Mouse (Mus musculus) forebrain, embryonic 12.5 days (tissue): ENCODE measurements around the gene Shc1. TPM values are rescaled to one million over a fixed set of nuclear protein-coding genes. Genes with fewer than 3 reads are reported as not detected.
A peak's percentile ranks its signal among the peaks of the same experiment; 100 is the strongest.

ENCODE experiments used
- ATAC-seq: fragments of 200-750 bp; cut with Nextera tagmentation; 2 replicates; pipeline ENCODE4 v1.8.0; 2017; ENCODE audit warnings: moderate TSS enrichment; ENCODE audit not compliant: low FRiP score
- H3K27ac ChIP-seq: fragments of 300-500 bp; sonication (generic); 2 replicates; pipeline ENCODE4 v1.5.1; 2016; ENCODE audit warnings: mild to moderate bottlenecking
- H3K27me3 ChIP-seq: fragments of 300-500 bp; sonication (generic); 2 replicates; pipeline ENCODE4 v1.6.1; 2016; ENCODE audit warnings: mild to moderate bottlenecking
- H3K36me3 ChIP-seq: fragments of 300-500 bp; sonication (generic); replicated peaks from 2 replicates; pipeline ENCODE4 v1.6.1; 2016; ENCODE audit warnings: mild to moderate bottlenecking
- H3K4me1 ChIP-seq: fragments of 300-500 bp; sonication (generic); 2 replicates; pipeline ENCODE4 v1.6.1; 2016
- H3K4me2 ChIP-seq: fragments of 300-500 bp; sonication (generic); 2 replicates; pipeline ENCODE4 v1.6.1; 2016; ENCODE audit warnings: mild to moderate bottlenecking, moderate library complexity
- H3K4me3 ChIP-seq: fragments of 300-500 bp; sonication (generic); replicated peaks from 2 replicates; pipeline ENCODE4 v1.5.1; 2016; ENCODE audit warnings: mild to moderate bottlenecking
- H3K9ac ChIP-seq: fragments of 300-500 bp; sonication (generic); 2 replicates; pipeline ENCODE4 v1.6.1; 2016; ENCODE audit warnings: mild to moderate bottlenecking
- H3K9me3 ChIP-seq: fragments of 300-500 bp; sonication (generic); 2 replicates; pipeline ENCODE4 v1.6.1; 2016
- WGBS: fragments of 180-500 bp; shearing (Covaris S2); methylation state at CpG from one replicate; pipeline ENCODE4 v1.1.7; 2016; 5-methylcytosine and 5-hydroxymethylcytosine counted together
- polyA plus RNA-seq: library from polyadenylated mRNA; unstranded; fragments of >200 nt; fragmentation: Nextera tagmentation; extraction: Ambion mirVana; gene quantifications from 2 replicates; pipeline ENCODE4 v1.2.1, GENCODE M21; 2016

The Shc1 gene
- polyA plus RNA-seq, 1 experiment from 2014 or later: 30.9 TPM

DNA sequence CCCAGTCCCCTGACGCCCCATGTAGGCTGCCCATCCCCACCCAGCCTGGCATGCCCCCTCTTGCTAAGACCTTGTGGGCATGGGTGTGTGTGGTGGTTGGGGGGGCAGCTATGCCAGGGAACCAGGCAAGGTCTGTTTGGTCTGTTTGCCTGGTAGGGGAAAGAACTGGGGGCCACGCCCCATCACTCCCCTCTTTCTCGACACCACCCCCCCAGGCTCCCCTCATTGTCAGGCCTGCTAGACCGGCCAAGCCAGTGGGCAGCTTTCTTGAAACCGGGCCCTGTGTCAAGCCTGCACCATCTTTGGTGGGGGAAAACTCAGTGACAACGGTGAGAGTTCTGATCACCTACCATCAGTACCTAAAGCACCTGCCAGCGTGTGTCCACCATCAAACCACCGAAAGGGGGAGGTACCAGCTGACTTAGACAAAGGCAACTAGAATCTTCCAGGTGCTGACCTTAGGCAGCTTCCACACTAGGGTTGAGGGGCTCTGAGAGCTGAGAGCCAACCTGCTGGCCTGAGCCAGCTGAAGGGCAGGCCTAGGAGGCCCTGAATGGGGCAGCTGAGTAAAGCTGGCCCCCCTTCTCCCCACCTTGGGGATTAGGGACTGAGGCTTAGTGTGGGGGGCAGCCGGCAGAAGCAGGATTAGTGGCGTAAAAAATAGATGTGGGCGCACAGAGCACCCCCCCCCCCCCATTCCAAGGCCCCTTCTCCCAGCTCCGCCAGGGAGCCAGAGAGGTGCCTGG is 33.7 kb upstream of the Shc1 start:
- peaks cover 14% of the 10 kb centered on the region for H3K4me1 ChIP-seq
- 51% methylated on average over 11 of the region's 12 CpGs for WGBS
- H3K36me3 ChIP-seq: no peaks in the 10 kb centered on the region
- ATAC-seq: no peak
- H3K27ac ChIP-seq: no peak overlapping the region
- H3K9me3 ChIP-seq: no peaks in the 10 kb centered on the region
- H3K4me2 ChIP-seq: no peak overlapping the region
- peak overlapping the region; percentile 26; the same call in 1 of the 2 replicates for H3K9ac ChIP-seq
- H3K27me3 ChIP-seq: peaks cover 3% of the 10 kb centered on the region; the same call in 1 of the 2 replicates
- no peak overlapping the region for H3K4me3 ChIP-seq

DNA sequence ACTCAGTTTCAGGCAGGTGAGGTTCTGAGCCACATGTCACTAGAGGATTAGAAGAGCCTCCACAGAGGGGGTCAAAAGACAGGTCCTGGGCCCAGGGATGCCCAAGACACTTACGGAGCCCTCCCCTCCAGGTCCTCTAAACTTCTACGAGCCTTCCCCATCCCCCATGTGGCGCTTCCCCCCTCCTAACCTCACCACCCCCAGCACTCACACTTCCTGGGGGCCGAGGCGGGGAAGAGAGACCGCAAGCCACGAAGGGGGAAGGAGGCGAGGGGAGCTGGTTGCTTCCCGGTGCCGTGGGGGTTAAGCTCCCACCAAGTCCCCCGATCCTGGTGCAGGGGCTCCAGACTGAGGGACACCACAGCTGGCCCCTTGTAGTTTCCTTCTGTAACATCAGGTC is 32.8 kb upstream of the Shc1 start:
- 35% methylated on average over 11 of the region's 11 CpGs for WGBS
- Histone ChIP-seq H3K9ac (no peak overlapping the region), H3K36me3 (no peaks in the 10 kb centered on the region), H3K4me3 (no peak overlapping the region), H3K9me3 (no peaks in the 10 kb centered on the region), H3K4me1 (peaks cover 17% of the 10 kb centered on the region), H3K27ac (no peak overlapping the region), H3K4me2 (no peak overlapping the region), H3K27me3 (peaks cover 11% of the 10 kb centered on the region)
- no peak for ATAC-seq

DNA sequence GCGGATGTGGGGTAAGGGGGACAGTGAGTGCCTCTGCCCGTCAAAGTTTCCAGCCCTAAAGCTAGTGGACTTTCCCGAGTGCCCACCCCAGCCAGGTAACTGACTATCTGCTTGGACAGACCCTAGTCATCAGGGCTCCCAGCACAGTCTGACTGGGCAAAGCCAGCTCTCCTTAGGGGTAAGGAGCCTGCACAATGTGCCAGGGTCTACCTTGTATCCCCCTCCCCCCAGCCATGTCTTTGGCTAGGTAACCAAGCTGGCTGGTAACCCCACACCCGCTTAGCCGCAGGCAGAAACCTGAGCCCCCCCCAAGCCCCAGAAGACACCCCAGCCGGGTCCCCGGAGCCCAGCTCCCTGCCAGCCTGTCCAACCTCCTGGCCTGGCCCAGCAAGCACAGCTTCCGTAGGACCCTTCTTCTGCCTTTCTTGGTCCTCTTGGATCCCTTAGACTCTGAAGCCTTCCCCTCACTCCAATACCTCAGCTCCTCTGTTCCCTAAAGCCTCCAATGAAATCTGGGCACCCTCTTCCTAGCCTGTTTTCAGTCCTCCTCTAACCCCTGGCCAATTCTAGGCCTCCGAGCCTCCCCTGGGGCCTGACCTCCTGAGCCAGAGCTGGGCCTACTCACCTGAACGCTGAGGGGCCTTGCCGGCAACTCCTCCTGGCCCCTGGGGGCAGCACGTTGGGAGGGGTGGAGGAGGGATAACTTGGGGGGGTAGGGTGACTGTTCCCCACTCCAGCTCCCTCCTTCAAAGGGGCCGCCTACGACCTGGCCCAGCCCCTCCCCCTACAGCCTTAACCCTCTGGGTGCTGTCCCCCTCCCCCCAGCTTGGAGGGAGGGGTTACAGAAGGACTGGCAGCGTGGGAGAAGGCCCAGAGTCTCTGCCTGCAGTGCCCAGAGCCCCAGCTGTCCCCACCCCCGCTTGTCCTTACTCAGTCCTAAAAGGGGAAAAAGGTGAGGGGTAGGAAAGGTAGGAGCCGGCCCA is 31.5 kb upstream of the Shc1 start:
- H3K9me3 ChIP-seq: no peaks in the 10 kb centered on the region
- WGBS: 48% methylated on average over 15 of the region's 17 CpGs
- H3K9ac ChIP-seq: no peak overlapping the region
- no peak overlapping the region for H3K4me3 ChIP-seq
- no peak overlapping the region for H3K4me2 ChIP-seq
- H3K36me3 ChIP-seq: no peaks in the 10 kb centered on the region
- no peak overlapping the region; the same call in 1 of the 2 replicates for H3K27ac ChIP-seq
- peaks cover 30% of the 10 kb centered on the region for H3K4me1 ChIP-seq
- peaks cover 20% of the 10 kb centered on the region for H3K27me3 ChIP-seq
- ATAC-seq: no peak

DNA sequence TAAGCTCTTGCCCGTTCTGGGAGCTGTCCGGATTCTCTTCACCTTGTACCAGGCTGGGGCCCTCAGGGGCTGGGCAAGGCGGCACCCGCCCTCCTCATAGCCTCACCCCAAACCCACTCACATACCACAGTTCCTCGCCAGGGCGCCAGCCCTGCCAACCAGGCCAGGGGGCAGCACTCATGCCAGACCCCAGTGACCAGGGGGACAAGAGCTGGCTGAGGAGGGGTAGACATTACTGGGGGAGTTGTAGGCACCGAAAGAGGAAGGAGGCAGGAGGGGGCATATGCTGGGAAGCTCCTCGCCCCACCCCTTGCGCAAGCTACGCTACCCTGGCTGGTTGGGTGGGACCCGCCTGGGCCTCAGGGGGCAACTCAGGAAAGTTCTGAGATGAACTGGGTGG is 30.6 kb upstream of the Shc1 start:
- WGBS: 71% methylated on average over 11 of the region's 11 CpGs
- ATAC-seq: no peak
- no peak overlapping the region for H3K9ac ChIP-seq
- H3K27ac ChIP-seq: no peak overlapping the region
- H3K27me3 ChIP-seq: peaks cover 29% of the 10 kb centered on the region
- no peak overlapping the region for H3K4me2 ChIP-seq
- H3K4me3 ChIP-seq: no peak overlapping the region
- no peaks in the 10 kb centered on the region for H3K9me3 ChIP-seq
- H3K36me3 ChIP-seq: no peaks in the 10 kb centered on the region
- H3K4me1 ChIP-seq: peaks cover 39% of the 10 kb centered on the region

DNA sequence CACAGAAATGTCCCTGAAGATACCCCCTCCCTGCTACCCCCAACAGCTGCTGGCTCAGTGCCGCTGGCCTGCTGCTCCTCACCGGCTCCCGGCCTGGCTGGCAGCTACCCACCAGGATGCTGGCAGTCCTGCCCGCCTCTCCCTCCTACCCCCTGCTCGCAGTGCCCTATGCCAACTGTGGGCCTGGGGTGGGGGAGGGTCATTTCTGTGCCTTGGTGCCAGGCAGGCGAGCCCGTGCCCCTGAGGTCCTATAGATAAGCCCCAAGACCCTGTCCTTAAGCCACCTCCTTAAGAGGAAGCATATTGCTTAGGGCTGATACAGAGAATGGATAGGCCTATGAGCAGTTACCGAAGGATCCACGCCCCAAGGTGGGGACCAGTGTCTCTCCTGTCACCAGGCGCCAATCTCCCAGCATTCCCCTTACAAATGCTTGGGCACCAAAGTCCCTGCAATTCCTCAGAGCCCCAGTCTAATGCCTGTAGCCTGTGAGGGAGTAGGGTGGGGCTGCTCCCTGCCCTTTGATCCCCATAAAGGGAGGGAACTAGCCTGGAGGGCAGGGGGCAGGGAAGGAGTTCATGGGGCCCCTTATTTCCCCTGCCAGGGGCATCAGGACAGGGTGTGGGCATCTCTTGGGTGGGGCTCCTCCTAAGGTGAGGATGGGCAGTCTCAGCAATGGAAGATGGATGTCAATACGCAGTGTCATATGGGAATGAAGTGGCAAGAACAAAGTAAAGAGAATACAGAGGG is 29.9 kb upstream of the Shc1 start:
- 73% methylated on average over 11 of the region's 11 CpGs for WGBS
- Histone ChIP-seq H3K27ac (no peak overlapping the region), H3K9me3 (no peaks in the 10 kb centered on the region), H3K4me1 (peaks cover 45% of the 10 kb centered on the region), H3K4me3 (no peak overlapping the region), H3K36me3 (no peaks in the 10 kb centered on the region), H3K27me3 (peaks cover 34% of the 10 kb centered on the region), H3K4me2 (no peak overlapping the region), H3K9ac (no peak overlapping the region)
- no peak for ATAC-seq

DNA sequence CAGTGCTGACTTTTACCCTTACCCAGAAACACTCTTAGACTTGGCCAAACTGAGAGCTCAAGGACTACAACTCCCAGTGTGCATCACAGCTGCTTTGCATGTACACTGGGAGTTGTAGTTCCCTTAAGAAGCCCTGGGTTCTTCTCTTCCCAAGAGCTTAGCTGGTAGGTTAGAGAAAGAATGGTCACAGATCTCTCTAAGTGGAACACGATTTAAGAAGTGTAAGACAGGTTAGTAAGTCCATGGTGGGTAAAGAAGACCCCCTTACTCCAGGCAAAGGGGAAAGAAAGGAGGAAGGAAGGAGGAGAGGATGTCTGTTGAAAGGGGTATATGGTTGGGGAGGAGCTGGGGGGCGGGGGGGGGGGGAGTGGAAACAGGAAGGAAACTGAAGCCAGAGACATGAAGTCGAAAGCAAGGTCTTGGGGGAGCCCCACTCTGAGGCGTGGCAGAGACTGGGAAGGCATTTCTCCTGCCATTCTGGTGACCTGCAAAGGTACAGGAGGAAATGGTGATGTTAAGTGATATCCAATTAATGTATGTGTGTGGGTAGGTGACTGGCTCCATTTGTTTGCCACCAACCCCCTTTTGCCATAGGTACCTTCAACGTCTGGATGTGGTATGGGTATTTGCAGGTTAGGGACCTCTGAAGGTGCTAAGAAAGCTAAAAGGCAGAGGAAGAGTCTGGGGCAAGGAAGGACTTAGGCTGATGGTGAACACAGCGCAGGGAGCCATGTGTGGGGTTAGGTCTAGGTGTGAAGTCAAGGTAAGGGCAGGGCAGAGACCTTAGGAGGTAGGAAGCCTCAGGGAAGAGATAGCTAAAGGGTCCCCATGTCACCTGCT is 29.1 kb upstream of the Shc1 start:
- Histone ChIP-seq H3K27me3 (peaks cover 34% of the 10 kb centered on the region), H3K9me3 (no peaks in the 10 kb centered on the region), H3K4me3 (no peak overlapping the region), H3K9ac (no peak overlapping the region), H3K4me2 (no peak overlapping the region), H3K36me3 (no peaks in the 10 kb centered on the region), H3K27ac (no peak overlapping the region), H3K4me1 (peaks cover 50% of the 10 kb centered on the region)
- ATAC-seq: no peak
- 70% methylated on average over 5 of the region's 6 CpGs for WGBS

DNA sequence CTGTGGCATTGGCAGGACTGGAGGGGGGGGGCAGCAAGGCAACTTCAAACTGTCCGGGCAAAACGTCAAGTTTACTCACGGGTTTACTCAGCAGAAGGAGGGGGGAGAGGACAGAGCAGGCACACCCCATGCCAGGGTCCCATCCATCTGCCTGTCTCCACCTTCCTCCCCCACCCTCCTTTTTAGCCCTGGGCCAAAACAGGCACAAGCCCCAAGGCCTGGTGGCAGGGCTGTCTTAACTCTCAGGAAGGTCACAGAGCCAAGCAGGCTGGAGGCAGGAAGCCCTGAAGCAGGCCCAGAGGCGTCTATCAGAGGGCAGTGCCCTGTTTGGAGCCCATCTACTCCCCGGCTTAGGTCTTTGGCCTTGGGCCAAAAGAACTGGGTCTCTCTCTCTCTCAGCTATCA is 28.1 kb upstream of the Shc1 start:
- Histone ChIP-seq H3K27ac (no peak overlapping the region), H3K36me3 (no peaks in the 10 kb centered on the region), H3K4me1 (peaks cover 50% of the 10 kb centered on the region), H3K4me2 (no peak overlapping the region), H3K4me3 (no peak overlapping the region), H3K27me3 (peaks cover 39% of the 10 kb centered on the region), H3K9ac (0 out of 2 replicates have a peak overlapping the region, but pooled peaks have one; percentile 12), H3K9me3 (no peaks in the 10 kb centered on the region)
- 65% methylated on average over 5 of the region's 5 CpGs for WGBS
- ATAC-seq: no peak

DNA sequence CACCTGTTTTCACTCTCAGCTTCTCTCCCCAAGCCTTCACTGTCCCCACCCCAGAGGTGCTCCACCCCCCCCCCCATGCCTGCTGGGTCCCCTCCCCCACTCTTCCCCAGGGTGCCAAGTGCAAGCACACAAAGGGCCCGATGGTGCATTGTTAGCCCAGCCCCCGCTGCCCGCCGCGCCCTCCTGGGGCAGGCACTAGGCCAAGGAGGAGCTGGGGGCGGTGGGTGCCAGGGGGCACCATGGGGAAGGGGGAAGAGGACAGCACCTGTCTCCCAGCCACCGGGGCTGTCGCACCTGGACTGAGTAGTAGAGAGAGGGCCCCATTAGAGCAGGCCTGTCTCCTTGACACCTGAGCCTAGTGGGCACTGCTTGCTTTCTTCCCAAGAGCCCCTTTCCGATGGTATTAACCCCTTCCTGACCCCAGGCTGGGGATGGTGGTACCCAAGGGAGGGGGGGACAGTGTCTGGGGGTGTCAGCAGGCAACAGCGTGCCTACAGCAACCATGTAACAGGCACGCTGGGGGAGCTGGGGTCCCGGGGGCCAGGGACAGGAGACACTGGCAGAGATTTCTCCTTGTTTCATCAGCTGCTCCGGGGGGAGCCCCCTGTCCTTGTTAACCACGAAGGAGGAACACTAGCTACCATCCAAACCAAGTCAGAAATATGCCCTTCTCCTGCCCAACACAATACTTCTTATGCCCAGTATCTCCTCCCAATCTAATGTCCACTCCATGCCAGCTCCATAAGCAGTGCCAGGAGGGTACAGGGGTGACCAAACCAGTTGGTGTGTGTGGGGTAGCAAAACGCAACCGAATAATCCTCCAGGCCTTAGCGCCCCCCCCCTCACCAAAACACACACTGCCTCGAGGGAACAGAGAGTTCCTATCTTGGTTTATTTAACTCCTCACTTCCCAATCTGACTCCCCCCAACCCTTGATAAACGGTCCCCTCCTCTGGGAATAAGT is 27.3 kb upstream of the Shc1 start:
- WGBS: 9% methylated on average over 15 of the region's 19 CpGs
- Histone ChIP-seq H3K27me3 (peaks cover 47% of the 10 kb centered on the region), H3K4me1 (peaks cover 57% of the 10 kb centered on the region)

DNA sequence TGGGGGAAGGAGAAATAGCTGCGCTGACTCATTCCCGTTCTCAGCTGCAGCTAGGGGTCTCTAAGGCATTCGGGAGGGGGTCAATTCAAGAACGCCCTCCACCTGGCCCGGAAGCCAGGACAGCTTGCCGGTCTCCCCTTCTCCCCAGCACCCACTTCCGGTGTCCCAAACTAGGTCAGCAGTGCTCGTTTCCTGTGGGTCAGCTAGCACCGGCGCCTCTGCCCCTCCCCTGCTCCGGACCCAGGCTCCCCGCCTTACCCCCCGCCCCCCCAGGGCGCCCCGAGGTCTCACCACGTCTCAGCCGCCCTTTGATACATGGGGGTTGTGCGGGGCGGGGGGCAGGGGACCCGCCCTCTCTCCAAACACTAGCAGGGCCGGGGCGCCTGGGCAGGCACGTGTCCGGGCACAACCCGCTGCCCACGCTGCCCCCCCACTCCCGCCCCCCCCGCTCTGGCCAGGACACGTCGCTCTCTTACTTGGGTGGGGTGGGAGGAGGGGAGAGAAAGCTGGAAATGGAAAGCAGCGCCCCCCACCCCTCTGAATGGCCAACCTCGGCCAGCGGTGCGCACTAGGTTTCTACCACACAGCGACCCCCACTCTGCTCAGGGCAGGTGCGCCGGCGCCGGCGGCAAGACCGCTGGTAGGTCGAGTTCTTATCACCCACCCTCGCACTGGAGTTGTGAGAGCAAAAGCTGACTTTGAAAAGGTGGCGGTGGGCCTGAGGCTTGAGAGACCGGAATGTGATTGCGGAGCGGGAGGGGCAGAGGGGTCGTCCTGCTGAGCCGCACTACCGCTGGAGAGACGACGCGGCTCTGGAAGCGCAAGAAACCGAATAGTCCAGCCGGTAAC is 26.4 kb upstream of the Shc1 start:
- H3K9ac ChIP-seq: peak overlapping the region; percentile 61
- H3K4me3 ChIP-seq: peak overlapping the region; percentile 50
- H3K4me2 ChIP-seq: peak overlapping the region; percentile 97
- ATAC-seq: no peak
- WGBS: under 1% methylated on average over 55 of the region's 56 CpGs
- H3K9me3 ChIP-seq: no peaks in the 10 kb centered on the region
- peaks cover 50% of the 10 kb centered on the region for H3K27me3 ChIP-seq
- no peak overlapping the region for H3K27ac ChIP-seq
- no peaks in the 10 kb centered on the region for H3K36me3 ChIP-seq
- H3K4me1 ChIP-seq: peaks cover 64% of the 10 kb centered on the region

More for the DNA sequence above, 27.3 kb upstream of the Shc1 start:
- peak overlapping the region; percentile 61; the same call in 1 of the 2 replicates for H3K9ac ChIP-seq
- H3K4me3 ChIP-seq: peak overlapping the region; percentile 50
- no peak for ATAC-seq
- H3K36me3 ChIP-seq: no peaks in the 10 kb centered on the region
- no peaks in the 10 kb centered on the region for H3K9me3 ChIP-seq
- H3K27ac ChIP-seq: no peak overlapping the region
- peak overlapping the region; percentile 97 for H3K4me2 ChIP-seq

DNA sequence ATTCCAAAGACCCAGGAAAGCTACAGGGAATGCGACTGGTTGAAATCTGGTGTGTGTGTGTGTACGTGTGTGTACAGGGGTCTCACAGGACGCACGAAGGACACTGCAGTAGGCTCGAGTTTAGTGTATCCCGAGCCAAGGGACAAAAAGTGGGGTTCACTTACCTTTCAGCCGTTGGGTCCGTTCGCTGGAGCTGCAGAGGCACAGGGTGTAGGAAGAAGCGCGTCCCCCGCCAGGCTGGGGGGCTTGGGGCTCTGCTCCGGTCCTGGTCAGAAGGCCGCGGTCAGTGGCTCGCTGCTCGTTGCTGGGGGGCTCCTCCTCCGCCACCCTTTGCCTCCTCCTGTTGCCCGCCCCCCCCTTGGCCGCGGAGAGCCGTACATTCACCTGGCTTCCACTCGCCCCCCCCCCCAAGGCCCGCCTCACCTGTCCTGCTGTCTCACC is 25.4 kb upstream of the Shc1 start:
- H3K4me3 ChIP-seq: peak overlapping the region; percentile 50
- 0% methylated on average over 13 of the region's 24 CpGs for WGBS
- ATAC-seq: no peak
- H3K27ac ChIP-seq: no peak overlapping the region
- peak overlapping the region; percentile 97 for H3K4me2 ChIP-seq
- no peaks in the 10 kb centered on the region for H3K36me3 ChIP-seq
- H3K9ac ChIP-seq: peak overlapping the region; percentile 33; the same call in 1 of the 2 replicates
- no peaks in the 10 kb centered on the region for H3K9me3 ChIP-seq
- peaks cover 50% of the 10 kb centered on the region for H3K27me3 ChIP-seq
- H3K4me1 ChIP-seq: peaks cover 63% of the 10 kb centered on the region
